Mouse (Mus musculus) stomach, embryonic 15.5 days (tissue): ENCODE data around the gene Leap2. TPM values are rescaled to one million over a fixed set of nuclear protein-coding genes. Genes with fewer than 3 reads are reported as not detected.
"Not testable (repeated sequence)": the region's sequence is repeated elsewhere in the genome, so short reads cannot be mapped to it uniquely, and the experiment has no call there.

Experiments
- ATAC-seq: fragments of 200-750 bp; cut with Nextera tagmentation; 2 replicates; pipeline ENCODE4 v1.8.0; 2017; ENCODE audit warnings: low read depth, moderate number of reproducible peaks, moderate TSS enrichment; ENCODE audit not compliant: insufficient read depth, low FRiP score
- H3K27ac ChIP-seq: fragments of 300-500 bp; sonication (generic); 2 replicates; pipeline ENCODE4 v1.5.1; 2015; ENCODE audit warnings: mild to moderate bottlenecking, inconsistent platforms
- H3K27me3 ChIP-seq: fragments of 300-500 bp; sonication (generic); replicated peaks from 2 replicates; pipeline ENCODE4 v1.6.1; 2015; ENCODE audit warnings: inconsistent platforms
- H3K36me3 ChIP-seq: fragments of 300-500 bp; sonication (generic); 2 replicates; pipeline ENCODE4 v1.6.1; 2015; ENCODE audit warnings: inconsistent platforms
- H3K4me1 ChIP-seq: fragments of 300-500 bp; sonication (generic); 2 replicates; pipeline ENCODE4 v1.6.1; 2015; ENCODE audit warnings: inconsistent platforms
- H3K4me2 ChIP-seq: fragments of 300-500 bp; sonication (generic); 2 replicates; pipeline ENCODE4 v1.6.1; 2015; ENCODE audit warnings: mild to moderate bottlenecking, inconsistent platforms
- H3K4me3 ChIP-seq: fragments of 300-500 bp; sonication (generic); replicated peaks from 2 replicates; pipeline ENCODE4 v1.5.1; 2015; ENCODE audit warnings: inconsistent platforms
- H3K9ac ChIP-seq: fragments of 300-500 bp; sonication (generic); 2 replicates; pipeline ENCODE4 v1.6.1; 2015; ENCODE audit warnings: inconsistent platforms
- H3K9me3 ChIP-seq: fragments of 300-500 bp; sonication (generic); 2 replicates; pipeline ENCODE4 v1.6.1; 2016; ENCODE audit warnings: inconsistent platforms
- WGBS: fragments of 180-500 bp; shearing (Covaris S2); methylation state at CpG from one replicate; pipeline ENCODE4 v1.1.7; 2015; 5-methylcytosine and 5-hydroxymethylcytosine counted together
- polyA plus RNA-seq: library from polyadenylated mRNA; unstranded; fragments of >200 nt; fragmentation: Nextera tagmentation; extraction: Ambion mirVana; gene quantifications from 2 replicates; pipeline ENCODE4 v1.2.1, GENCODE M21; 2015

The Leap2 gene
- polyA plus RNA-seq, 1 experiment from 2014 or later: 4.1 TPM

DNA sequence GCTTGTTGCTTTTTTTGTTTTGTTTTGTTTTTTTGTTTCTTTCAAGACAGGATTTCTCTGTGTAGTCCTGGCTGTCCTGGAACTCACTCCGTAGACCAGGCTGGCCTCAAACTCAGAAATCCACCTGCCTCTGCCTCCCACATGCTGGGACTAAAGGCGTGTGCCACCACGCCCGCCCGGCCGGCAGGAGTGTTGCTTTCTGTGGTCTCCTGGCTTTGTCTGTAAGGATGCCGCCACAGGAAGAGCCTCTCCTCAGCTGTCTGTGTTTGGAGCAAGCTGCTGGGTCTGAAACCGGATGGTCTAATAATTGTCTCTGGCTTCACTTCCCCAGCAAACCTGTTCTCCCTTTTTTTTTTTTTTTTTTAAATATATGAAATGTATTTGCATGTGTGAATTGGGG is 12.5 kb upstream of the Leap2 start:
- no peak overlapping the region for H3K27ac ChIP-seq
- H3K4me3 ChIP-seq: no peak overlapping the region
- H3K36me3 ChIP-seq: no peaks in the 10 kb centered on the region
- no peaks in the 10 kb centered on the region for H3K9me3 ChIP-seq
- H3K27me3 ChIP-seq: no peaks in the 10 kb centered on the region
- WGBS: 76% methylated on average over 8 of the region's 8 CpGs
- H3K4me1 ChIP-seq: no peaks in the 10 kb centered on the region
- ATAC-seq: no peak
- no peak overlapping the region for H3K9ac ChIP-seq
- no peak overlapping the region for H3K4me2 ChIP-seq

DNA sequence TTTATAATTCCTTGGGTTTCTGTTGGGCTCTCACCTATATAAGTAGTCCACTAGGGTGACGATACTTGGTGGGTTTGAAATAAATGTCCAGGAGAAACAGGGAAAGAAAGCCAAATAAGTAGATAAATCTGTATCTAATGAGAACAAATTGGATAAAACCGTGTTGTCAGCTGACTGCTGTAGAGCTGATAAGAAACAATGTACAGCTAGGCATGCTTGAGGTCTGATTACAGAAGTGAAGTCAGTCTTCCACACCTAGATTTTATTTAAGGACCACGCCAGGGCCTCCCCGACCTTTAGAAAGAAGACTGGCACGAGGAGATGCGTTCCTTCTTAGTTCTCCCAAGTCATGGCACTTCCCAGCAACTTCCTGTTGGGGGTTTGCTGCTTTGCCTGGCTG is 10.1 kb upstream of the Leap2 start:
- Histone ChIP-seq H3K36me3 (peaks cover 7% of the 10 kb centered on the region; the same call in 1 of the 2 replicates), H3K4me3 (no peak overlapping the region), H3K4me2 (no peak overlapping the region), H3K9me3 (no peaks in the 10 kb centered on the region), H3K4me1 (peaks cover 8% of the 10 kb centered on the region; the same call in 1 of the 2 replicates), H3K9ac (no peak overlapping the region), H3K27me3 (no peaks in the 10 kb centered on the region), H3K27ac (no peak overlapping the region)
- 50% methylated on average over 6 of the region's 6 CpGs for WGBS
- no peak for ATAC-seq

DNA sequence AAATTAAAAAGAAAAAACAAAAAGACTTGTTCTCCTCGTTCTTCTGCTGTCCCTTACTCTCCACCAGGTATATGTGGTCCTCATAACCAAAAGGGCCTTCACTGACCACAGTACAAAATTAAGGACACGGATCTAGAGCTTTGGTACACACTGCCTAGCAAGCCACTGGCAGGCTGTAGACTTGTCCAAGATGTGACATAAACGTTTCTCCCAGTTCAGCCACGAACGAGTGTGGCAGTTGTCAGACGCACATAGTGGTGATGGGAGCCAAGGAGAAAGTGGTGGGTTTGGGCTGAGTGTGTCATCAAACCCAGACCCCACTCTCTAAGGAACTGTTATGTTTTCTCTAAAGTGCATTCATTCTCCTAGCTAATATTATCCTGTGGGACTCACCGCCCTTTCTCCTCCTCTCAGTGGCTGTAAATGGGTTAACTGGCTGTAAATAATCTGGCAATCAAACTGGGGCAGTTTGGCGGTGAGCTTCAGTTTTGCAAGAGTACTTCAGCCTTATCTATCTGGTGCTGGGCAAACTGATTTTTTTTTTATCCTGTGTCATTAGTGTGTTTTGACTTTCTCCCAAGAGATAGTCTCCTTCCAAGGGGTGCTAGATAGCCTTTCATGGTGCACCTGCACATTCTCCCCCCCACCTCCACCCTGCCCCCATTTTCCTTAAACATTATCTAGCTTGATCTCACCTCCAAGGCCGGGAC is 8.5 kb upstream of the Leap2 start:
- peak; percentile 31 for ATAC-seq
- peaks cover 8% of the 10 kb centered on the region; the same call in 1 of the 2 replicates for H3K4me1 ChIP-seq
- H3K9ac ChIP-seq: no peak overlapping the region
- H3K36me3 ChIP-seq: peaks cover 7% of the 10 kb centered on the region; the same call in 1 of the 2 replicates
- peak overlapping the region; percentile 67 for H3K27ac ChIP-seq
- peak overlapping the region; percentile 70 for H3K4me2 ChIP-seq
- WGBS: 11% methylated on average over 9 of the region's 9 CpGs
- peak overlapping the region; percentile 80 for H3K4me3 ChIP-seq
- H3K9me3 ChIP-seq: no peaks in the 10 kb centered on the region
- no peaks in the 10 kb centered on the region for H3K27me3 ChIP-seq

DNA sequence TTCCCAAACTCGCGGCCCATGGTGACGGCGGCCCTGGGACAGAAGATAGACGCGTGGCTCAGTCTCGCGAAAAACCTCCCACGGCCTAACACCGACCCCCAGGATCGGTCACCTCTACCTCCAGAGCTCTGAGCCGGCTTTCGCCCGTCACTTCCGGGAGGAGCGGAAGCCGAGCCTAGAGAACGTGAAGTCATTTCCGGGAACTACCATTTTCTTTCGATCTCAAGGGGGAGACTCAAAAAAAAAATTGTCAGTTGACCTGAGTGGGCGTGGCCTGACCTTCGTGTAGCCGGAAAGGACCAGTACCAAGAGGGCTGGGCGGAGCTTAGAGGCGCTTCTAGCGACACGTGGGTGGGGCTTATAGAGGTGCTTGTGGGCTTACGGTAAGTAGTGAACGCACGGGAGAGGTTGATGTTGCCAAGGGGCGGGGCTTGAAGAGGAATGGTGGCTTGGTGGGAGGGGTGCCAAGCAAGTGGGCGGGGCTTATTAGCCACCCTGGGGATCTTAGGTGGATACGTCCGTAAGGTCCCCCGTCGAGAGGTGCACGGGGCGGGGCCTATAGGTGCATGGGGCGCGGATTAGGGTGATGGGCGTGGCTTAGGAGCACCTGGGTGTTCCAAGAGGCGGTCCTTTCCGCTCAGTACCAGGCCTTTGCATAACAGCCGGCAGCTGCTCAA is 7.8 kb upstream of the Leap2 start, which contains the start of the genes Uqcrq and Gdf9:
Uqcrq (minus strand) TSS at position 162 of the 677 bp plus-strand sequence.
Gdf9 (plus strand) TSS at position 354 of the 677 bp plus-strand sequence.
- peak; percentile 93 for ATAC-seq
- WGBS: 0% methylated on average over 44 of the region's 44 CpGs
- Histone ChIP-seq H3K4me2 (peak within 1 kb of the TSS; percentile 70), H3K9ac (peak within 1 kb of the TSS; percentile 72), H3K27ac (peak within 1 kb of the TSS; percentile 67), H3K27me3 (no peaks in the 10 kb centered on the region), H3K4me1 (peaks cover 8% of the 10 kb centered on the region; the same call in 1 of the 2 replicates), H3K4me3 (peak within 1 kb of the TSS; percentile 80), H3K36me3 (peaks cover 7% of the 10 kb centered on the region; the same call in 1 of the 2 replicates), H3K9me3 (no peaks in the 10 kb centered on the region)

DNA sequence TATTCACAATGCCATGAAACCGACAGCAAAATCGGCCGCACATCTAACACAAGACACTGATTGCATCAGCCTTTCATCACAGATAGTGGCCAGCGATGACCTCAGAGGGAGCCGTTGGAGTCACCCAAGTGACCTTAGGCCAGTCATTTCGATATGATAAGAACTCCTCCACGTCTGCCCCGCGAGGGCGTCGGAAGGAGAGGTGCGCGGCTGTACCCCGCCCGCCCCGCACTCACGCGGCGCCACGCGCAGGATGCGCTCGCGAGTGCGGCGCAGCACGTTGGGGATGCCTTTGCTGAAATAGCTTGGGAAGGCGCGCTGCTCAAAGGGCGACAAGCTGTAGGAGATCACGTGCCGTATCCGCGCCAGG is 7.3 kb upstream of the Leap2 start:
- Histone ChIP-seq H3K9me3 (no peaks in the 10 kb centered on the region), H3K9ac (peak overlapping the region; percentile 72), H3K4me2 (peak overlapping the region; percentile 70), H3K4me1 (peaks cover 8% of the 10 kb centered on the region; the same call in 1 of the 2 replicates), H3K4me3 (peak overlapping the region; percentile 80), H3K27me3 (no peaks in the 10 kb centered on the region), H3K36me3 (peaks cover 7% of the 10 kb centered on the region; the same call in 1 of the 2 replicates), H3K27ac (peak overlapping the region; percentile 67)
- peak; percentile 8; the same call in 1 of the 2 replicates for ATAC-seq
- WGBS: under 1% methylated on average over 34 of the region's 34 CpGs

DNA sequence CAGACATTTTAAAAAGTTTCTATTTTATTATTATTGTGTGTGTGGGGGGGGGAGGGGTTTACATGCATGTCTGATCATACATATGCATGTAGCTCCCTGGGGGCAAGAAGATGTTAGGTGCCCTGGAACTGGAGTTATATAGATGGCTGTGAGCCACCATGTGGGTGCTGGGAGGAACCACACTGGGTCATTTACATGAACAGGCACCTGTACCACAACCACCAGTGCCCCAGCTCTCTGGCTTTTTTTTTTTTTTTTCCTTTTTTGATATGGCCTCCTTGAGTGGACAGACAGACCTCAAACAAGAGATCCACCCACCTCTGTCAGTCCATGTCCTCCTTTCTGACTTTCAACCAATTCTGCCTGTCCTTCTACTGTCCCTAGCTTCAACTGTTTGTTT is 6.2 kb upstream of the Leap2 start:
- Histone ChIP-seq H3K9me3 (no peaks in the 10 kb centered on the region), H3K27me3 (no peaks in the 10 kb centered on the region), H3K9ac (no peak overlapping the region), H3K4me1 (peaks cover 8% of the 10 kb centered on the region; the same call in 1 of the 2 replicates), H3K4me2 (peak overlapping the region; percentile 70), H3K27ac (no peak overlapping the region), H3K4me3 (peak overlapping the region; percentile 80; the same call in 1 of the 2 replicates), H3K36me3 (peaks cover 7% of the 10 kb centered on the region; the same call in 1 of the 2 replicates)
- ATAC-seq: no peak

DNA sequence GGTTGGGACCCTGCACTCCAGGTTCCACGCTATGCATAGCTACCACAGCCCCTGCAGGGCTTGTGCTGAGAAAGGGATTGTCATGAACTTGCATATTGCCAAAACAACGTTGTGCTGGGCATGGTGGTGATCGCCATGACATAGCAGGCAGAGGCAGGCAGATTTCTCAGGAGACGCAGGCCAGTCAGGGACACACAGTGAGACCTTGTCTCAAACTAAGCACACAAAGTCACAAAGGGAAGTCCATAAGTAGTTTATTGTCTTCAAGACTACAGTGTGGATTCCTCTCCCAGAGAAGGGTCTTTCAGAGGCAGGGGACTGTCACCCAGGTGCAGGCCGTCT is 5.7 kb upstream of the Leap2 start:
- peaks cover 8% of the 10 kb centered on the region; the same call in 1 of the 2 replicates for H3K4me1 ChIP-seq

DNA sequence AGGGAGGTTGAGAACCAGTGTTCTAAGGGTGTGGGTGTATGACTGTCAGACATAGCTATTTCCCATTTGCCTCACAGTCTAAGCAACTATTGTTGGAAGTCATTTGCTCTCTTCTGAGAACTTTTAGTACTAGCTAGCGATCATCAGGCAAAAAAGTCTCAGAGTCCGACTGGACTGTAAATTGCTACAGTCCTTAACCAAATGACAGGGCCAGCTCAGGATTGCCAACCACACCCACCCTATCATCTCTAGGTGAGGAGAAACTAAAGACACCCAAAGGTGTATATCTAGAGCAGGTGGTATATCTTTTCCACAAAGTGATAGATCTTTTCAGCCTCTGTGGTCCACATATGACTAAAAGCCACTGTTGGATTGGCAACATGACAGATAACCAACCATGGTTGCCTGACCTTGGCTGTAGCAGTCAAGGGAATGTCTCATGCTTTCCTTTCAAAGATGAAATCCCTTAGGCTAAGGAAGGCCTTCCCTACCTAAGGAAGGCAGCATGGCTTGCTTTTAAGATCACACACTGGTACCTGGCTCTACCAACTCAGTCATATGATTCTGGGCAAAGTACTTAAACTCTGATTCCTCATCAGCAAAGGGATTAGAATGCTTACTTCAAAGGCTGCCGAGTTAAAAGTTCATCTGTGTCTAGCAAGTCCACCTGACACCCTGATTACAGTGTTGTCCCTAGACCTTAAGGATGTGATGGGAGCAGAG is 5.2 kb upstream of the Leap2 start:
- Histone ChIP-seq H3K9me3 (no peaks in the 10 kb centered on the region), H3K4me1 (peaks cover 8% of the 10 kb centered on the region; the same call in 1 of the 2 replicates), H3K4me3 (no peak overlapping the region), H3K27ac (no peak overlapping the region), H3K36me3 (peaks cover 7% of the 10 kb centered on the region; the same call in 1 of the 2 replicates), H3K4me2 (no peak overlapping the region), H3K27me3 (no peaks in the 10 kb centered on the region), H3K9ac (no peak overlapping the region)
- ATAC-seq: no peak
- WGBS: 90% methylated on average over 3 of the region's 3 CpGs

More for the DNA sequence above, 5.7 kb upstream of the Leap2 start:
- Histone ChIP-seq H3K27ac (no peak overlapping the region), H3K4me2 (no peak overlapping the region), H3K4me3 (no peak overlapping the region), H3K27me3 (no peaks in the 10 kb centered on the region), H3K9me3 (no peaks in the 10 kb centered on the region), H3K36me3 (peaks cover 7% of the 10 kb centered on the region; the same call in 1 of the 2 replicates), H3K9ac (no peak overlapping the region)
- ATAC-seq: no peak
- WGBS: 95% methylated on average over 5 of the region's 5 CpGs

DNA sequence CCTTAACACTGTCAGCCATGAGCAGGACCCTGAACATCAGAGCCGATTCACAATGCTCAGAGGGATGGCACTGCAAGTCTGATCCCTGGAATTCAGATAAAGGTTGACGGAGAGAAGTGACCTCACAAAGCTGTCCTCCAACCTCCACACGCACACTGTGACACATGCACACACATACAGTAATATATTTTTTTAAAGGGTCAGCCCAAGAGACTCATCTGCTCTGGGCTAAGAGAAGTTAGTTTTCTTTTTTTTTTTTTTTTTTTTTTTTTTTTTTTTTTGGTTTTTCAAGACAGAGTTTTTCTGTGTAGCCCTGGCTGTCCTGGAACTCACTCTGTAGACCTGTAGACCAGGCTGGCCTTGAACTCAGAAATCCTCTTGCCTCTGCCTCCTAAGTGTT is 3.9 kb upstream of the Leap2 start:
- H3K27me3 ChIP-seq, H3K4me2 ChIP-seq, H3K36me3 ChIP-seq, H3K9me3 ChIP-seq, ATAC-seq, H3K9ac ChIP-seq, H3K4me1 ChIP-seq, H3K4me3 ChIP-seq, H3K27ac ChIP-seq: not testable (repeated sequence)
- 86% methylated on average over 3 of the region's 3 CpGs for WGBS

DNA sequence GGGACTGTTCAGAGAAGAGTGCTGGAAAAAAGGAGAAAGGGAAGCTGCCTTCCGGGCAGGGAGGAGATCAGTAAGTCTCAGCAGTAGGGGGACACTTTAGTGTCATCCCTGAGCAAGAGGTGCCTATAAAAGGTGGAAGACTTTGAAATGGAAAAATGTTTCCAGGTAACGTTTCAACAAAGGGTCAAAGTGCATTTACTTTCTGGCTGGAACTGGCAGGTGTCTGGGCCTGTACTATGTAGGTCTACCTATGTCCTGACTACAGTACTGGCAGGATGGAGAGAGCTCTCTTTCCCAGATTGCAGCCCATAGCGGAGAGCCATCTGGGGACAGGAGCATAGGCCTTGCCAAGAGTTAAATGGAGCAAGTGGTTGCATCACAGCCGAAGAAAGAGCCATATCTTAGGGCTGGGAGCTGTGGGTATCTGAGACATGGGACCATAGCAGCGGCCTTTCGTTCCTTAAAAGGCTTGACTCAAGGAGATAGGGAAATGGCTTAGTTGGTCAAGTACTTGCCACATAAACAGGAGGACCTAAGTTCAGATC is 2.8 kb upstream of the Leap2 start:
- Histone ChIP-seq H3K9me3 (no peaks in the 10 kb centered on the region), H3K27me3 (no peaks in the 10 kb centered on the region), H3K36me3 (peaks cover 10% of the 10 kb centered on the region; the same call in 1 of the 2 replicates), H3K4me3 (no peak overlapping the region), H3K9ac (no peak overlapping the region), H3K27ac (no peak overlapping the region), H3K4me2 (no peak overlapping the region), H3K4me1 (peaks cover 8% of the 10 kb centered on the region; the same call in 1 of the 2 replicates)
- no peak for ATAC-seq
- WGBS: 87% methylated on average over 6 of the region's 6 CpGs

DNA sequence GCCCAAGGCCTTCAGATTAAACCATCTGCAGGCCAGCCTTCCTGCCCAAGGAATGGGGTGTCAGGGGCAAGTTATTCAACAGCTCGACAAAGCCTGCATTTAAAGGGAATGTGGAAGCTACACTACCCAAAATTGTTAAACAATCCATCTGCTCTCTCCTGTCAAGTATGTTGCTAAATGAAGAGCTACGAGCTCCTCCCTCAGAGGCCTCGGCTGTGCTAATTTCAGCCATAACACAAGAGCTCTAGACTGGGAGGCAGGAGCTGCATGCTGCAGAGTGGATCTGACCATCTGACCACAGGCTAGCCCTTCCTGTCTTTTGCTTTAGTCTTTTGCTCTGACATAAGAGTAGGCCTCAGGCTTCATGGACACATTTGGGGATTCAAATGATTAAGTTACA is 2.3 kb upstream of the Leap2 start:
- Histone ChIP-seq H3K36me3 (peaks cover 10% of the 10 kb centered on the region; the same call in 1 of the 2 replicates), H3K4me1 (peaks cover 8% of the 10 kb centered on the region; the same call in 1 of the 2 replicates), H3K27me3 (no peaks in the 10 kb centered on the region), H3K9me3 (no peaks in the 10 kb centered on the region), H3K27ac (no peak overlapping the region), H3K4me3 (no peak overlapping the region), H3K4me2 (no peak overlapping the region), H3K9ac (no peak overlapping the region)
- 33% methylated on average over 3 of the region's 3 CpGs for WGBS
- ATAC-seq: no peak
